13 mouse cellular contexts compared by ENCODE assay signal in genomic region chr5:73701063-73701890, GRCm38 (mm10). TPM values are rescaled to one million over a fixed set of nuclear protein-coding genes. Genes with fewer than 3 reads are reported as not detected.
DNase-seq lines count a peak whose midpoint lies in the region; ATAC-seq and TF ChIP-seq lines count a peak whose summit lies in the region.
"Had no signal": no experiment of that assay in that cellular context is flagged by ENCODE, and none has a peak within 500 bp of the region (broad histone marks: within the 10 kb centered on the region; RNA-seq: fewer than 3 reads in every experiment).

No protein-coding gene starts in this region.

- no peak for TF ChIP-seq CTCF in gastrocnemius, adult 2 months (IDR thresholded peaks at IDR 0.05)
- no peak for TF ChIP-seq CTCF in stomach, postnatal 0 days (IDR thresholded peaks at IDR 0.05; ENCODE audit: low read depth)

- H3K36me3 ChIP-seq in neural tube, embryonic 15.5 days, result no peaks in the 10 kb centered on the region
- no peaks in the 10 kb centered on the region for H3K36me3 ChIP-seq in limb, embryonic 10.5 days
- H3K36me3 ChIP-seq in stomach, postnatal 0 days (ENCODE audit: control insufficient read depth, insufficient read depth, low read length), result no peaks in the 10 kb centered on the region
- H3K36me3 ChIP-seq in midbrain, embryonic 10.5 days, result no peaks in the 10 kb centered on the region
- H3K36me3 ChIP-seq: liver, embryonic 15.5 days had no signal

- no peak for TF ChIP-seq EP300 in stomach, postnatal 0 days (optimal IDR thresholded peaks at IDR 0.05)

- ATAC-seq in neural tube, embryonic 15.5 days (ENCODE audit: low FRiP score), result no peak
- ATAC-seq in stomach, postnatal 0 days (ENCODE audit: low FRiP score, low TSS enrichment), result no peak
- no peak for ATAC-seq in megakaryocyte progenitor cell, adult 5-6 weeks (replicated peaks; ENCODE audit: poor library complexity)
- ATAC-seq: forebrain, embryonic 13.5 days had no signal

- H3K4me3 ChIP-seq in gastrocnemius, adult 2 months, result no peak overlapping the region
- no peak overlapping the region for H3K4me3 ChIP-seq in neural tube, embryonic 15.5 days (replicated peaks)
- no peak overlapping the region for H3K4me3 ChIP-seq in limb, embryonic 10.5 days
- no peak overlapping the region for H3K4me3 ChIP-seq in stomach, postnatal 0 days (ENCODE audit: low read depth, low read length)
- no peak overlapping the region for H3K4me3 ChIP-seq in midbrain, embryonic 10.5 days
- H3K4me3 ChIP-seq: forebrain, embryonic 13.5 days; liver, embryonic 15.5 days had no signal

- H3K4me2 ChIP-seq in neural tube, embryonic 15.5 days, result no peak overlapping the region
- no peak overlapping the region for H3K4me2 ChIP-seq in stomach, postnatal 0 days (replicated peaks; ENCODE audit: low read depth)
- H3K4me2 ChIP-seq: forebrain, embryonic 13.5 days; hindbrain, embryonic 14.5 days; liver, embryonic 15.5 days had no signal

- H3K9me3 ChIP-seq in neural tube, embryonic 15.5 days (replicated peaks), result no peaks in the 10 kb centered on the region
- no peaks in the 10 kb centered on the region for H3K9me3 ChIP-seq in limb, embryonic 10.5 days (replicated peaks)
- H3K9me3 ChIP-seq in stomach, postnatal 0 days (ENCODE audit: control insufficient read depth, low read length), result no peaks in the 10 kb centered on the region
- H3K9me3 ChIP-seq in midbrain, embryonic 10.5 days (replicated peaks), result no peaks in the 10 kb centered on the region
- H3K9me3 ChIP-seq: forebrain, embryonic 13.5 days; liver, embryonic 15.5 days had no signal

- H3K9ac ChIP-seq in neural tube, embryonic 15.5 days (replicated peaks), result no peak overlapping the region
- H3K9ac ChIP-seq in stomach, postnatal 0 days (ENCODE audit: low read length), result no peak overlapping the region
- H3K9ac ChIP-seq: forebrain, embryonic 13.5 days; hindbrain, embryonic 14.5 days; liver, embryonic 15.5 days had no signal

- H3K4me1 ChIP-seq in neural tube, embryonic 15.5 days, result 0 out of 2 replicates have a peak, but pooled peaks cover 8% of the 10 kb centered on the region
- H3K4me1 ChIP-seq in limb, embryonic 10.5 days, result peaks cover 40% of the 10 kb centered on the region
- H3K4me1 ChIP-seq in stomach, postnatal 0 days (replicated peaks; ENCODE audit: control insufficient read depth, insufficient read depth), result no peaks in the 10 kb centered on the region
- no peaks in the 10 kb centered on the region for H3K4me1 ChIP-seq in midbrain, embryonic 10.5 days
- H3K4me1 ChIP-seq: forebrain, embryonic 13.5 days; liver, embryonic 15.5 days had no signal

- no peaks in the 10 kb centered on the region for H3K27me3 ChIP-seq in neural tube, embryonic 15.5 days (replicated peaks)
- H3K27me3 ChIP-seq in limb, embryonic 10.5 days (ENCODE audit: low read depth, poor library complexity, severe bottlenecking), result no peaks in the 10 kb centered on the region
- H3K27me3 ChIP-seq in stomach, postnatal 0 days (ENCODE audit: control insufficient read depth, insufficient read depth, low read length), result no peaks in the 10 kb centered on the region
- no peaks in the 10 kb centered on the region for H3K27me3 ChIP-seq in midbrain, embryonic 10.5 days (ENCODE audit: low read depth, poor library complexity, severe bottlenecking)
- H3K27me3 ChIP-seq: forebrain, embryonic 13.5 days; liver, embryonic 15.5 days had no signal

- peak; percentile 27 for DNase-seq in gastrocnemius, adult 2 months
- no peak for DNase-seq in gastrocnemius, postnatal 36 days
- DNase-seq in neural tube, embryonic 10.5 days (ENCODE audit: extremely low spot score, low spot score), result no peak
- no peak for DNase-seq in limb, embryonic 10.5 days (ENCODE audit: low spot score)
- no peak for DNase-seq in stomach, postnatal 0 days (ENCODE audit: low spot score)
- DNase-seq in midbrain, embryonic 10.5 days (ENCODE audit: low spot score), result no peak
- DNase-seq: cerebellum, postnatal 36 days had no signal

- intact Hi-C loops in gastrocnemius, adult 2 months (cut with DNase I), result no loop called here
- intact Hi-C loops in gastrocnemius, postnatal 36 days (cut with DNase I), result no loop called here

- 79% methylated on average over 17 of the region's 17 CpGs for WGBS in neural tube, embryonic 15.5 days
- 82% methylated on average over 17 of the region's 17 CpGs for WGBS in limb, embryonic 10.5 days
- WGBS in stomach, postnatal 0 days, result 42% methylated on average over 17 of the region's 17 CpGs
- WGBS in midbrain, embryonic 10.5 days, result 84% methylated on average over 17 of the region's 17 CpGs

- peak overlapping the region; percentile 38 for H3K27ac ChIP-seq in gastrocnemius, adult 2 months
- 0 out of 2 replicates have a peak overlapping the region, but pooled peaks have one; percentile 25 for H3K27ac ChIP-seq in neural tube, embryonic 15.5 days (replicated peaks)
- H3K27ac ChIP-seq in limb, embryonic 10.5 days, result peak overlapping the region; percentile 44; the same call in 1 of the 2 replicates
- 0 out of 2 replicates have a peak overlapping the region, but pooled peaks have one; percentile 24 for H3K27ac ChIP-seq in stomach, postnatal 0 days (replicated peaks)
- H3K27ac ChIP-seq in midbrain, embryonic 10.5 days (replicated peaks), result no peak overlapping the region
- H3K27ac ChIP-seq: forebrain, embryonic 13.5 days; hindbrain, embryonic 14.5 days; liver, embryonic 15.5 days had no signal

RNA-seq across cellular contexts. Expression of gene Spata18, which starts 50.1 kb away (rescaled TPM):
- total RNA-seq in gastrocnemius, adult 2 months (2021), result not detected
- total RNA-seq in gastrocnemius, postnatal 36 days (2021), result not detected
- 0.14 TPM in 2 replicates for polyA plus RNA-seq in neural tube, embryonic 15.5 days (2015; fragmentation: Nextera tagmentation; extraction: Ambion mirVana)
- 1.5 and 2.1 TPM in 2 replicates for polyA plus RNA-seq in limb, embryonic 10.5 days (2016; fragmentation: Nextera tagmentation; extraction: Ambion mirVana)
- polyA plus RNA-seq in stomach, postnatal 0 days (2015; fragmentation: Nextera tagmentation; extraction: Ambion mirVana), result 0.19 TPM in 1 of 2 replicates, not detected in the other
- not detected in 2 replicates for polyA plus RNA-seq in midbrain, embryonic 10.5 days (2016; fragmentation: Nextera tagmentation; extraction: Ambion mirVana)
- total RNA-seq in megakaryocyte progenitor cell, adult 5-6 weeks (2015), result 0.07 TPM in 1 of 2 replicates, not detected in the other
- total RNA-seq in megakaryocyte progenitor cell, adult 5-6 weeks (2017), result not detected in 2 replicates
- polyA plus RNA-seq: C2C12; liver, embryonic 15.5 days had no signal

RNA-seq across cellular contexts. Expression of gene Sgcb, which starts 53.7 kb away (rescaled TPM):
- 10 to 100 TPM; 88.5 to 89.5 TPM for total RNA-seq in gastrocnemius, adult 2 months (2021)
- total RNA-seq in gastrocnemius, postnatal 36 days (2021), result 10 to 100 TPM; 88.6 to 89.2 TPM
- polyA plus RNA-seq in neural tube, embryonic 15.5 days (2015; fragmentation: Nextera tagmentation; extraction: Ambion mirVana), result 51.5 and 55.5 TPM in 2 replicates
- 22.3 and 26.5 TPM in 2 replicates for polyA plus RNA-seq in limb, embryonic 10.5 days (2016; fragmentation: Nextera tagmentation; extraction: Ambion mirVana)
- polyA plus RNA-seq in stomach, postnatal 0 days (2015; fragmentation: Nextera tagmentation; extraction: Ambion mirVana), result 12.4 and 12.7 TPM in 2 replicates
- 21.3 and 21.8 TPM in 2 replicates for polyA plus RNA-seq in midbrain, embryonic 10.5 days (2016; fragmentation: Nextera tagmentation; extraction: Ambion mirVana)
- 4.4 and 7.3 TPM in 2 replicates for total RNA-seq in megakaryocyte progenitor cell, adult 5-6 weeks (2015)
- 3.7 and 4.3 TPM in 2 replicates for total RNA-seq in megakaryocyte progenitor cell, adult 5-6 weeks (2017)
